Mouse (Mus musculus): ENCODE data around the gene Cntnap5a. TPM values are rescaled to one million over a fixed set of nuclear protein-coding genes. Genes with fewer than 3 reads are reported as not detected.

Cntnap5a gene
- polyA plus RNA-seq, 1 experiment from 2014 or later, result 0.05 TPM

DNA sequence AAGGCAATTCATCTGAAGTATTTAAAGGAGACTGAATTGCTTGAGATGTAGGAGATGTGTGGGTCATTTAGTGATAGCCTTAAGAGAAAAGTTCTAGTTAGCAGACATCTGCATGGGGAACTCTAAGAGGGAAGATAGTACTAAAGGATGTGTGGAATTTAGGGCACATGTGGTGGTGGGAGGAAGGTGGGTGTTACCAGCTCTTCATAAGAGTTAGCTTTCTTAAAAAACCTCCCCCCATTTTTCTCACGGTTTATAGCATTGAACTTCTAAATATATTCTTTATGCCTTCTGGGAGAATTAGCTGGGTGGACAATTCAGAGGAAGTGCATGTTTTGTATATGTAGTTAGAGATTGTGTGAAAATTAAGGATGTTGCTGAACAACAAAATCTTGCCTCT, 725.3 kb downstream of the Cntnap5a start:
- 96% methylated on average over 1 of the region's 1 CpGs for WGBS
- no peaks in the 10 kb centered on the region for H3K4me1 ChIP-seq
- no peak overlapping the region for H3K4me3 ChIP-seq
- H3K36me3 ChIP-seq (replicated peaks), result no peaks in the 10 kb centered on the region
- no peaks in the 10 kb centered on the region for H3K9me3 ChIP-seq
- no peak overlapping the region for H3K27ac ChIP-seq (replicated peaks)
- no peak for DNase-seq (ENCODE audit: low spot score)
- no peaks in the 10 kb centered on the region for H3K27me3 ChIP-seq (replicated peaks; ENCODE audit: low read depth, poor library complexity, severe bottlenecking)

DNA sequence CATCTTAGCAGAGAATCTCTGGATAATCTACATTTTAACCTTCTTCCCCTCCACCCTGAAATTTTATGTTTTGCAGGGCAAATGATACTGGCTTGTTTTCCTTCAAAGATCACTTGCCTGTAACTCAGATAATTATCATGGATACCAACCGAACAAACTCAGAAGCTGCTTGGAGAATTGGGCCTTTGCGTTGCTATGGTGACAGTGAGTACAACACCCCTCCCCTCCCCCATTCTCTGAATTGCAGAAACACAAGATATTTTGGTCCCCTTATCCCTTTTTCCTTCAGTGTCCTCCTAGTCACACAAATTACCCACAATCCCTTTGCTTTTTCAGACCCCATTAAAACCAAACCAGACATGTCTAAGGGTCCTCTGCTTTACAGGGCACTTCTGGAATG, 743.8 kb downstream of the Cntnap5a start:
- no peaks in the 10 kb centered on the region for H3K36me3 ChIP-seq (replicated peaks)
- no peaks in the 10 kb centered on the region for H3K9me3 ChIP-seq
- no peak for DNase-seq (ENCODE audit: low spot score)
- no peaks in the 10 kb centered on the region for H3K4me1 ChIP-seq
- 60% methylated on average over 2 of the region's 2 CpGs for WGBS
- no peak overlapping the region for H3K4me3 ChIP-seq
- H3K27me3 ChIP-seq (replicated peaks; ENCODE audit: low read depth, poor library complexity, severe bottlenecking), result no peaks in the 10 kb centered on the region
- H3K27ac ChIP-seq (replicated peaks), result no peak overlapping the region

DNA sequence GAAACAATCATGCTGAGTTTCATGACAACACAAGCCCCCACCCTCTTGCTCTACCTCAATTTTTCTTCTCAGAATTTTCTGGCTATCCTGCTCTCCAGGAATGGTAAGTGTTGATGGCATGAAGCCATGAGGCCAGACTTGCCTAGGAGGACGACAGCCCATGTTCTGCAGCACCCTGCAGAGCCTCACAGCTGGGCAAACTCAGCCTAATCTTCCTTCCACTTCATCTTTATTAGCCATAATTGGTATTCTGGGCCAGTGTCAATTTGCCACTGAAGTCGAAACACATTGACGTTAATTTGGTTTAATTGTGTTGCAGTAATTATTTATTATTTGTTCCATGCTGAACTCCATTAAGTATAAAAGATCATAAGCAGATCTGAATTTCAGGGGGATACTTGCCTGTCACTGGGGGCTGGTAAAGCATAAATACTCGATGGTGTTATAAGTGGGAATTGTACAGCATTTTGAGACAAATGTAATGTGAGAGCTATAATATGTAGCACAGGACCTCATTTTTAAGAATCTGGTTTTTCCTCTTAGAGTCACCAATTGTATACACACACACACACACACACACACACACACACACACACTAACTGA, 770.7 kb downstream of the Cntnap5a start:
- Histone ChIP-seq H3K36me3 (replicated peaks) (no peaks in the 10 kb centered on the region), H3K27me3 (replicated peaks; ENCODE audit: low read depth, poor library complexity, severe bottlenecking) (no peaks in the 10 kb centered on the region), H3K4me1 (no peaks in the 10 kb centered on the region), H3K27ac (replicated peaks) (no peak overlapping the region), H3K4me3 (no peak overlapping the region), H3K9me3 (no peaks in the 10 kb centered on the region)
- WGBS, result 70% methylated on average over 4 of the region's 4 CpGs
- no peak for DNase-seq (ENCODE audit: low spot score)

DNA sequence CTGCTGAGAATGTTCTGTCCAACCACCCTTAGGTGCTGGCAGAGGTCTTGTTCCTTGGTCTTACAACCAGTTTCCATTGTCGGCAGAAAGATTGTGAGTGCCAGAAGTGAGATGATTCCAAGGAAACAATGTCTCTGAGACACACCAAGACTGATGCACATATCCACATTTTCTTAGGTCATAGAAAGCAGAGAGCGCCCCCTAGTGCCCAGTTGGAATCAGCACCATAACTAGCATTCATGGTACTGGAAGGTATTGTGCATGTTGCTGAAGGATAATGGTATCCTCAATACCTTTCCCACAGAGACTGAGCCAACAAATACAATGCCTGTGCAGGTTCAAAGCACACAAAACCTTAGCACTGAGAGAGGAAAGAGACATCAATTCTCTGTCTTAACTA, 793.1 kb downstream of the Cntnap5a start:
- no peak overlapping the region for H3K27ac ChIP-seq (replicated peaks)
- H3K4me3 ChIP-seq, result no peak overlapping the region
- no peaks in the 10 kb centered on the region for H3K27me3 ChIP-seq (replicated peaks; ENCODE audit: low read depth, poor library complexity, severe bottlenecking)
- no peaks in the 10 kb centered on the region for H3K9me3 ChIP-seq
- DNase-seq (ENCODE audit: low spot score), result peak; percentile 68
- no peaks in the 10 kb centered on the region for H3K36me3 ChIP-seq (replicated peaks)
- 31% methylated on average over 2 of the region's 2 CpGs for WGBS
- H3K4me1 ChIP-seq, result no peaks in the 10 kb centered on the region

DNA sequence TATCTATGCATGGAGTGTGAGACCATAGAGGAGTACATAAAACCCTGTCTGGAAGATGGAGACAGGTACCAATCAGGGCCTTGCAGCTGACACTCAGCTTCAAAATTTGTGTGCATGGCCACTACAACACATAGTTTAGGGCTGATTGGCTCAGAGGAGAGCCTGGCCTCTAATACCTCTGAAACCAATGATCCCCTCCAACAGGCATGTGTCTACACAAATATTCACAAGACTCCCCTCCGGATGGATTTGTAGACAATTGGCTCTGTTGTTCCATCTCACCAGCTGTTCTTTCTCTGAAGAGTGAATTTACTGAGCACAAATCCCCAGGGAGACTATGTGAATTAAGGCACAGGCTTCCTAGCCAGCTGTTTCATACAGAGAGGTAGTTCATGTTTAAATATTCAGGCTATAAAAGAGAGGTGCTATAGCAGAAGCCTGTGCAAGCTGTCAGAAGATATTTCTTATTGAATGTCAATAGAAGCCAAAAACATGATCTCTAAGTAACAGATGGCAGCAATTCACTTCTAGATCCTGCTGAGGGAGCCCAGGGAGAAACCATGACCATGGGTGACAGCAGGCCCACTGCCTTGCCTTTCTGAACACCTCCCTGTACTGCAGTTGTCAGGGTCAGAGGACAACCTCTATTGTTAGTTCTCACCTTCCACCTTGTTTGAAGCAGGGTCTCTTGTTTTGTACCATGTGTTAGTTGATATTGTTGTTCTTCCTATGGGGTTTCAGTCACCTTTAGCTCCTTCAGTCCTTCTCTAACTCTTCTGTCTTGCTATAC, 804.4 kb downstream of the Cntnap5a start:
- Histone ChIP-seq H3K27me3 (replicated peaks; ENCODE audit: low read depth, poor library complexity, severe bottlenecking) (no peaks in the 10 kb centered on the region), H3K4me1 (no peaks in the 10 kb centered on the region), H3K36me3 (replicated peaks) (no peaks in the 10 kb centered on the region), H3K9me3 (no peaks in the 10 kb centered on the region), H3K4me3 (no peak overlapping the region), H3K27ac (replicated peaks) (no peak overlapping the region)
- DNase-seq (ENCODE audit: low spot score), result no peak
- 55% methylated on average over 1 of the region's 1 CpGs for WGBS

DNA sequence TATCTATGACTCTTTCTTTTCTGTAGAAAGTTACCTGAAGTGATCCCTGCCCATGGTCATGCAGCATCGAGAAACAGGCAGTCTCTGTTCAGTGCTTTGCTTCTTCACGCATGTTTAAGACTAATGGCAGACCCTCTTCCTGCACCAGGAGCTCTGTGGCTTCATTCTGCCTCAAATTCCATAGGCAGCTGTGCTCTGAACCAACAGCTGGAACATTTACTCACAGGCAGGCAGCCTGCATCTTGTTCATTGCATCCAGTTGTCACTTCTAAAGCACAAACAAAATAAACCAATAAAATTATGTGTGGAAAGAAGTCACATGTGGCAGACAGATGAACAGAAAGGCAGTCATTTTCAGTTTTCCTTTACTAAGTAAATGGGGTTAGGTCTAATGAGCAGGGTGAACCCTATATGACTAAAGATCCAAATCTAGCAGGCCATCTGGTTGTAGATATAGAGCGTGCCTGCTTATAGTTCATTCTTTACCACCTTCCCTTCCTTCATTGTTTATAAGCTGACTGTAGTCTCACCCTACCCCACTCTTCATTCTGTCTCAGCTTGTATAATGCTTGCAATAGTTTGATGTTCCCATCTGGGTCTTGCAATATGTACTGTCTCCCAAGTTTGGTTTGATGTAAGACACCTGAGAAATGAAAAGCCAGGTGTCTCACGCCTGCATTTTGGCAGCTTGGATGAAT, 893.6 kb downstream of the Cntnap5a start:
- H3K27ac ChIP-seq (replicated peaks), result no peak overlapping the region
- H3K4me1 ChIP-seq, result no peaks in the 10 kb centered on the region
- DNase-seq (ENCODE audit: low spot score), result no peak
- H3K4me3 ChIP-seq, result no peak overlapping the region
- H3K36me3 ChIP-seq (replicated peaks), result no peaks in the 10 kb centered on the region
- WGBS, result 80% methylated on average over 4 of the region's 4 CpGs
- no peaks in the 10 kb centered on the region for H3K9me3 ChIP-seq
- no peaks in the 10 kb centered on the region for H3K27me3 ChIP-seq (replicated peaks; ENCODE audit: low read depth, poor library complexity, severe bottlenecking)

DNA sequence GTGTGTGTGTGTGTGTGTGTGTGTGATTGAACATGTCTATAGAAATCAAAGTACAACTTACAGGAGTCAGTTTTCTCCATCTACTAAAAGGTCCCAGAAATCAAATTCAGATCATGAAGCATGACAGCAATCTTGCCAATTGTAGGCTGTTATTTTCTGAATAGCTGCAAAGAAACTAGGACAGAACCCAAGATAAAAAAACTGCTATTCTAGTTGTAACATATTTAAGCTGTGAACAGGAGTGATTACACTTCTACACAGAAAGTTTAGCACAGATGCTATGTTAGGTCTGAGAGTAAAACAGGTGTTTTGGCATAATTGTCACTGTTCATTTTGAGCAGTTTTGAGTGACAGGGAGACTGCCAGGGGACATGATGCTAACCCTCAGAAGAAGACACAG, 931.7 kb downstream of the Cntnap5a start:
- no peaks in the 10 kb centered on the region for H3K36me3 ChIP-seq (replicated peaks)
- H3K4me3 ChIP-seq, result no peak overlapping the region
- no peaks in the 10 kb centered on the region for H3K4me1 ChIP-seq
- no peak overlapping the region for H3K27ac ChIP-seq (replicated peaks)
- no peak for DNase-seq (ENCODE audit: low spot score)
- no peaks in the 10 kb centered on the region for H3K9me3 ChIP-seq
- no peaks in the 10 kb centered on the region for H3K27me3 ChIP-seq (replicated peaks; ENCODE audit: low read depth, poor library complexity, severe bottlenecking)

Small RNAs within 50 kb of the gene (microRNA-seq; reads per million reads assigned to microRNA genes)
- not detected for gene Gm23393
